Mouse (Mus musculus) spleen, adult 2 months (tissue): ENCODE results near the gene Cbfb. TPM values are rescaled to one million over a fixed set of nuclear protein-coding genes. Genes with fewer than 3 reads are reported as not detected.
"Not testable (repeated sequence)": the region's sequence is repeated elsewhere in the genome, so short reads cannot be mapped to it uniquely, and the experiment has no call there.

ENCODE experiments used
- DNase-seq, 2 experiments: peaks; one replicate each; pipeline versions ENCODE4 v3.0.0 to v3.0.0-alpha.2; 2012 to 2021; ENCODE audit warnings: low spot score in 2 of 2, low read depth in 1 of 2
- H3K27ac ChIP-seq: fragments of 200-500 bp; 2 replicates; pipeline ENCODE4 v1.5.1; 2012; ENCODE audit warnings: low read length, inconsistent platforms; ENCODE audit not compliant: insufficient read depth
- H3K27me3 ChIP-seq: fragments of 200-500 bp; 2 replicates; pipeline ENCODE4 v1.6.1; 2012; ENCODE audit warnings: mild to moderate bottlenecking, moderate library complexity, low read length, inconsistent platforms; ENCODE audit not compliant: control insufficient read depth, insufficient read depth
- H3K36me3 ChIP-seq: fragments of 200-500 bp; 2 replicates; pipeline ENCODE4 v1.6.1; 2012; ENCODE audit warnings: mild to moderate bottlenecking, low read length, inconsistent platforms; ENCODE audit not compliant: control insufficient read depth, insufficient read depth
- H3K4me1 ChIP-seq: fragments of 200-500 bp; 2 replicates; pipeline ENCODE4 v1.6.1; 2011; ENCODE audit warnings: inconsistent platforms; ENCODE audit not compliant: control insufficient read depth, insufficient read depth, insufficient read length
- H3K4me3 ChIP-seq: fragments of 200-500 bp; 2 replicates; pipeline ENCODE4 v1.5.1; 2011; ENCODE audit warnings: mild to moderate bottlenecking, inconsistent platforms; ENCODE audit not compliant: insufficient read depth, insufficient read length; ENCODE audit errors: extremely low read depth
- CTCF ChIP-seq: fragments of 200-500 bp; IDR thresholded peaks from 2 replicates; pipeline ENCODE4 v1.5.1; 2011; ENCODE audit warnings: mild to moderate bottlenecking, inconsistent platforms; ENCODE audit not compliant: insufficient read depth, insufficient read length, insufficient replicate concordance; ENCODE audit errors: extremely low read depth
- POLR2A ChIP-seq: fragments of 200-500 bp; IDR thresholded peaks from 2 replicates; pipeline ENCODE4 v1.6.1; 2011; ENCODE audit warnings: low read depth, low read length, inconsistent platforms
- WGBS: fragments of 180-500 bp; shearing (Covaris S2); methylation state at CpG from one replicate; pipeline ENCODE4 v1.1.7; 2018; 5-methylcytosine and 5-hydroxymethylcytosine counted together
- polyA plus RNA-seq: library from polyadenylated mRNA; depleted of rRNA; stranded (reverse); fragments of >200 nt; gene quantifications from 2 replicates; pipeline ENCODE4 v1.2.3, GENCODE M21; 2012

Cbfb gene
- polyA plus RNA-seq, 1 experiment = 11.9 TPM

DNA sequence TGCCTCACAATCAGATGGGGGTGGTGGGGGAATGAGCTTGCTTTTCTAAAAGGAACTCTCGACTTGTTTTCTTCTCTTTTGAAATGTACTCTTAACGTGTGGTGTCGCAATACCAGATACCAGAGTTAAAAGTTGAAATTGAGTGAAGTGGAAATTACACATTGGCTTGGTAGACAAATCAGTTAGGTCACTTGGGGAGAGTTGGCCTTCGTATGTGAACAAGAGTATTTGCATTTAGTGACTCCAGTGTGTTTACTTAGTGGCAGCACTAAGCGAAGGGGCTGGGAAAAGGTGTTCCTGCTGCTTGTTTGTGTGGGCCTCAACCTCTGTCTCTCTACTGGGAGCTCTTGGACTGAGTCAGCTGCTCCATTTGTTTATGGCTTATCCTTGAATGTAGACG lies 55.4 kb downstream of the Cbfb start:
- no peak overlapping the region for H3K27ac ChIP-seq
- TF ChIP-seq POLR2A (no peak), CTCF (no peak)
- peaks cover 5% of the 10 kb centered on the region; the same call in 1 of the 2 replicates for H3K4me1 ChIP-seq
- no peaks in the 10 kb centered on the region for H3K27me3 ChIP-seq
- peak overlapping the region; percentile 34 for H3K4me3 ChIP-seq
- DNase-seq = no peak
- H3K36me3 ChIP-seq = no peaks in the 10 kb centered on the region; the same call in 1 of the 2 replicates
- 16% methylated on average over 6 of the region's 6 CpGs for WGBS

DNA sequence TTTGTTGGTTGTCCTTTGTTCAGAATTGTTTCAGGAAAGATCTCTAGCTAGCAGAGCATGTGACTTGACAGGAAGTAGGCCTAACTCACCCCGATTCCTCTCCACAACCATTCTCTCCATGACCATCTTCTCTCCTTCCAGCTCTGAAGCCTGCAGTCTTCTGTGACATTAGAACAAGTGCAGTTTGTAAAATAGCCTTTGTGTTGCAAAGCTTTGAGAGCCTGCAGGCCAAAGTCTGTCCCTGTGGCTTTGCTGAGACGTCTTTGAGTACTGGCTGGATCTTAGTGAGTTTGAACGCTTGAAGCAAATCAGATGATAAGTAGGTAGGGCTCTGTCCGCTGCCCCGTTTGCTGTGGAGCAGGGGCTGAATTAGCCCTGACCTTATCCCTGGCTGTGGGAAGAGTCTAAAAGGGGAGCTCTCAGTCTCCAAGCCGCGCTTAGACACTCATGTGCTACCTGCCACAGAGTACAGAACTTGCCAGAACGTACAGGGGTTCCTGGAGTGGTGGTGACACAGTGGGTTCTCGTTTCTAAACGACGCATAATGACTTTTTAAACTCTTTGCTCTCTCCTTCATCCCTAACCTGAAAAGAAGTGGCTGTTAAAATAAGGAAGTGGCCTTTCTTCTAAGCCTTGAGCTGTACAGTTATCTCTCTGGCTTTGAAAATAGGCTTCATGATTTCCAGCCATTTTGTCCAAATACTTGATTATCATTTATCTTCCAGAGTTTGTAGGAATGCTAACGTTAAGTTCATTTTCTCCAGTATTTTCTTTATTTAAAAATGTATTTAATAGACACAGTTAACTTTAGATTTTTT lies 61.2 kb downstream of the Cbfb start:
- H3K4me3 ChIP-seq = no peak overlapping the region
- H3K36me3 ChIP-seq = peaks cover 12% of the 10 kb centered on the region
- no peak for TF ChIP-seq CTCF
- TF ChIP-seq POLR2A = no peak
- no peak for DNase-seq
- 66% methylated on average over 12 of the region's 12 CpGs for WGBS
- H3K27ac ChIP-seq = no peak overlapping the region
- H3K4me1 ChIP-seq = no peaks in the 10 kb centered on the region; the same call in 1 of the 2 replicates
- no peaks in the 10 kb centered on the region for H3K27me3 ChIP-seq

DNA sequence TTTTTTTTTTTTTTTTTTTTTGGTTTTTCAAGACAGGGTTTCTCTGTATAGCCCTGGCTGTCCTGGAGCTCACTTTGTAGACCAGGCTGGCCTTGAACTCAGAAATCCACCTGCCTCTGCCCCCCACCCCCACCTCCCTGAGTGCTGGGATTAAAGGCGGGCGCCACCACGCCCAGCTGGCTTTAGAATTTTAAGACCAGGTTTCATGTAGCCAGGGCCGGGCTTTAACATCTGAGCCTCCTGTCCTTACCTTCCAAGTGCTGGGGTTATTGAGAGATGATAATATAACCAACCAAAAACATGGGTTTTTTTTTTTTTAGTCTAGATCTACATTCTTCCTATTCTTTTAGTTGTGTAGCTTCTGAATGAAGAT lies 61.8 kb downstream of the Cbfb start:
- WGBS = 96% methylated on average over 4 of the region's 4 CpGs
- not testable (repeated sequence) for H3K27me3 ChIP-seq

DNA sequence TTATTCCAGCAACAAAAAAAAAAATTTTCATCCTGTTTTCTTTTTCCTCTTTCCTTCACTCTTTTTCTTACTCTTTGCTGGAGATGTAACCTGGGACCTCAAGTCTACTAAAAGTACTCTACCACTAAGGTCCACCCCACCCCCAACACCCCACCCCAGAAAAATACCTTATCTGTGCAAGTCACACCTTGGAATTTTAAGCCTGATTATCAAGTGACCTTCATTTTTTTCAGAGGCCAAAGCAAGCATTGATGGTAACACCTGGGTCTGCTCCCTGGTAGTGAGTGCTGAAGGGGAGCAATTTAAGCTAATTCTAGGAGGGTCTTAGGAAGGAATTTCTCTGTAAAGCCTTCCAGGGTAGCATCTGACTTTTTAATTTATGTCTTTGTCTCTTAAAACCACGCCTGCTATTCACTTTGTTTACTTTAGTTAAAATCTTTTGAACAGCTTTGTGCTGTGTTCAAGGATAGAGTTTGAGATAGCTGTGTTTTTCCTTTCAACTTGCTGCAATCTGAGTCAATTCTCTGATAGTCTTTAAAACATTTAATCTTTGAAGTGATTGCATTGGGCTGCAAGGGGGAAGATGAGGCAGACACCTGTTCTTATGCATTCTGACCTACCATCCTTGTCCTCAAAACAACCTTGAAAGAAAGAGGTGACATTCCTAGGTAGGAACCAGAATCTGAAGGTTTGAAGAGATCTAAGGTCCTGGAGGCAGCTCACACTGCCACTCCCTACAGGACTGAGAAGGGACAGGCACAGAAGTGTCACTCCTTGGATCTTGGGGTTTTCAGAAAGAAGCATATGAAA lies 62.9 kb downstream of the Cbfb start:
- TF ChIP-seq POLR2A = no peak
- no peak for TF ChIP-seq CTCF
- H3K36me3 ChIP-seq = peaks cover 14% of the 10 kb centered on the region
- no peak overlapping the region for H3K27ac ChIP-seq
- no peak overlapping the region for H3K4me3 ChIP-seq
- H3K27me3 ChIP-seq = no peaks in the 10 kb centered on the region
- WGBS = 81% methylated on average over 1 of the region's 1 CpGs
- no peak for DNase-seq
- no peaks in the 10 kb centered on the region; the same call in 1 of the 2 replicates for H3K4me1 ChIP-seq

More for the DNA sequence above, 61.8 kb downstream of the Cbfb start:
- H3K36me3 ChIP-seq = peaks cover 14% of the 10 kb centered on the region
- DNase-seq, H3K4me3 ChIP-seq, H3K4me1 ChIP-seq, H3K27ac ChIP-seq: not testable (repeated sequence)

DNA sequence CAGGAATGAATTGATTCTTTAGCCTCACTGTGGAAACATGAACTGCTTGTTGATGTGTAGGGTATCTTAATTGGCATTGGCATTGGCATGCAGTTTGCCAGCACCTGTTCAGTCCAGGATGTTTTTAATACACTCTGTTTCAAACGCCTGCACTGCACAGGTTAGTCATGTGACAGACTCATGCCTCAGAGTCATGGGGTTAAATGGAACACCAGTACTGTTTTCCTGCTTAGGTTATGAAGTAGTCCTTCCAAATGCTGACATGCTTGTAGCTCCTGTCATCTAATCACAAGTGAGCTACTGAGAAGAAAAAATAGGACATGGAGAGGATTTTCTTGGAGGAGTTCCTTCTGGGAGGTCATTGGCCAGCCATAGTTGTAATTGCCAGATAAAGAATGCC lies 64.7 kb downstream of the Cbfb start:
- Histone ChIP-seq H3K27me3 (no peaks in the 10 kb centered on the region), H3K4me3 (no peak overlapping the region), H3K4me1 (no peaks in the 10 kb centered on the region; the same call in 1 of the 2 replicates), H3K27ac (no peak overlapping the region), H3K36me3 (peaks cover 23% of the 10 kb centered on the region)
- 78% methylated on average over 1 of the region's 1 CpGs for WGBS
- DNase-seq = no peak
- no peak for TF ChIP-seq CTCF
- no peak for TF ChIP-seq POLR2A

DNA sequence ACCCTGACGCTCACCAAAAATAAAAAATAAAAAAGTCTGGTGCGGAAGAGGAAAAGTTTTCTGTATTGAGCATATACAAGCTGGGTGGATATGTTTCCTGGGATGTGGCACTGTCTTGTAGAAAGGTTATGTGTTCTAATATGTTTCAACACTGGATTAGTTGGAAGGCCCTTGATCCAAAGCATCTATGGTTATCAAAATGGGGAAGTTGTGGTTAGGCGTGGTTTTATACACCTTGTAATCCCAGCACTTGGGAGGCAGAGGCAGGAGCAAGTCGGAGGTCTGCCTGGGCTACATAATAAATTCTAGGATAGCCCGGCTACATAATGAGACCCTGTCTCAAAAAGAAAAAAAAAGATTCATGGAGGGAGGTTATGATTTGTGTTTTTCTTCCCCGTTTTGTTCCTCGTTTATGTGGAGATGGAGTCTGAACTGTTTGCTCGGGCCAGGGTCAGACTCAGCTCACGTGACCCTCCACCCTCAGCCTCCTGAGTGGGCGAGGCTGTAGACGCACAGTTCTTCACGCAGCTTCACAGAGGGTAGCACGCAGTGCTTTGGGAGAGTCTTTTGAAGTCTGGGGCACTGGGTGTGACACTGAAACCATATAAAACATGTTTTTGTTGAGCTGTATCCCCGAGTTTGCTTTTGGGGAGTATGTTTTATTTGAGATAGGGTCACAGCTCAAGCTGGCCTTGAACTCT lies 67.1 kb downstream of the Cbfb start:
- H3K27ac ChIP-seq = no peak overlapping the region
- no peaks in the 10 kb centered on the region for H3K4me1 ChIP-seq
- WGBS = 84% methylated on average over 14 of the region's 14 CpGs
- H3K36me3 ChIP-seq = peaks cover 34% of the 10 kb centered on the region
- H3K4me3 ChIP-seq = no peak overlapping the region
- no peak for TF ChIP-seq POLR2A
- TF ChIP-seq CTCF = no peak
- DNase-seq = no peak
- no peaks in the 10 kb centered on the region for H3K27me3 ChIP-seq
